Mouse (Mus musculus) midbrain, embryonic 11.5 days (tissue): ENCODE data around the gene Gm38119. TPM values are rescaled to one million over a fixed set of nuclear protein-coding genes. Genes with fewer than 3 reads are reported as not detected.

Experiments
- ATAC-seq: fragments of 200-750 bp; cut with Nextera tagmentation; 2 replicates; pipeline ENCODE4 v1.8.0; 2017; ENCODE audit warnings: moderate TSS enrichment, moderate library complexity; ENCODE audit not compliant: low FRiP score
- DNase-seq: peaks from one replicate; pipeline ENCODE4 v3.0.0; 2015; ENCODE audit warnings: low spot score; ENCODE audit errors: missing footprints
- H3K27ac ChIP-seq: fragments of 300-500 bp; sonication (generic); 2 replicates; pipeline ENCODE4 v1.5.1; 2014; ENCODE audit warnings: low read depth, low read length
- H3K27me3 ChIP-seq: fragments of 300-500 bp; sonication (generic); 2 replicates; pipeline ENCODE4 v1.6.1; 2014; ENCODE audit warnings: mild to moderate bottlenecking, low read length, moderate library complexity, mixed read lengths; ENCODE audit not compliant: control insufficient read depth, insufficient read depth
- H3K36me3 ChIP-seq: fragments of 300-500 bp; sonication (generic); 2 replicates; pipeline ENCODE4 v1.6.1; 2014; ENCODE audit warnings: mild to moderate bottlenecking, low read length, moderate library complexity, mixed read lengths; ENCODE audit not compliant: control insufficient read depth, insufficient read depth
- H3K4me1 ChIP-seq: fragments of 300-500 bp; sonication (generic); 2 replicates; pipeline ENCODE4 v1.6.1; 2014; ENCODE audit warnings: low read length; ENCODE audit not compliant: control insufficient read depth, insufficient read depth
- H3K4me2 ChIP-seq: fragments of 300-500 bp; sonication (generic); 2 replicates; pipeline ENCODE4 v1.6.1; 2014; ENCODE audit warnings: mild to moderate bottlenecking, moderate library complexity
- H3K4me3 ChIP-seq: fragments of 300-500 bp; sonication (generic); 2 replicates; pipeline ENCODE4 v1.5.1; 2014; ENCODE audit warnings: low read depth, low read length
- H3K9ac ChIP-seq: fragments of 300-500 bp; sonication (generic); 2 replicates; pipeline ENCODE4 v1.6.1; 2014; ENCODE audit warnings: low read length
- H3K9me3 ChIP-seq: fragments of 300-500 bp; sonication (generic); 2 replicates; pipeline ENCODE4 v1.6.1; 2016; ENCODE audit warnings: low read length; ENCODE audit not compliant: control insufficient read depth
- WGBS: fragments of 180-500 bp; shearing (Covaris S2); extraction: QIAGEN DNeasy Blood & Tissue Kit; methylation state at CpG from one replicate; pipeline ENCODE4 v1.1.7; 2014; 5-methylcytosine and 5-hydroxymethylcytosine counted together
- polyA plus RNA-seq: library from polyadenylated mRNA; unstranded; fragments of >200 nt; fragmentation: Nextera tagmentation; extraction: Ambion mirVana; gene quantifications from 2 replicates; pipeline ENCODE4 v1.2.1, GENCODE M21; 2014

Gm38119 gene
- polyA plus RNA-seq: not detected in 2 replicates

DNA sequence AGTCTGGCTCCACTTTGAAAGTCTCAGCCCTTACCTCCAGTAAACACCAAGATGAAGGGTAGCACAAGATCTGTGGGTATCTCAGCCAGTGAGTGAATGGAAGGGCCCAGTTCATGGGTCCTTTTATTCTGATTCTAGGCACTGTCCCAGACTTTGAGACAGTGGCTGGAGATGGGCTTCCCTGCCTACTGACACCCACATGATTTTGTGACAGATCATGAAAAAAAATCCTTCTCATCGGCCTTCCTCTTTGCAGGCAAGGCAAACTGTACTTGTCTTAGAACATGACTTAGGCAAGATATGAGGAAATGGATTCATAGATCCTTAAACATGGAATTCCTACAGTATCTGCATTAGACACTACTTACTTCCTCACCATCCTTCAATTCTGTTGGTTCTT is at the start of gene Gm38119:
Gene Gm38119 (minus strand): TSS at position 101 of the 400 bp plus-strand sequence.
- no peaks in the 10 kb centered on the region for H3K4me1 ChIP-seq
- no peak within 1 kb of the TSS for H3K4me3 ChIP-seq
- no peaks in the 10 kb centered on the region for H3K9me3 ChIP-seq
- H3K9ac ChIP-seq: no peak within 1 kb of the TSS
- H3K36me3 ChIP-seq: no peaks in the 10 kb centered on the region
- ATAC-seq (no peak), DNase-seq (no peak)
- H3K27ac ChIP-seq: no peak within 1 kb of the TSS
- no peaks in the 10 kb centered on the region for H3K27me3 ChIP-seq
- H3K4me2 ChIP-seq: no peak within 1 kb of the TSS
- 70% methylated on average over 1 of the region's 1 CpGs for WGBS

DNA sequence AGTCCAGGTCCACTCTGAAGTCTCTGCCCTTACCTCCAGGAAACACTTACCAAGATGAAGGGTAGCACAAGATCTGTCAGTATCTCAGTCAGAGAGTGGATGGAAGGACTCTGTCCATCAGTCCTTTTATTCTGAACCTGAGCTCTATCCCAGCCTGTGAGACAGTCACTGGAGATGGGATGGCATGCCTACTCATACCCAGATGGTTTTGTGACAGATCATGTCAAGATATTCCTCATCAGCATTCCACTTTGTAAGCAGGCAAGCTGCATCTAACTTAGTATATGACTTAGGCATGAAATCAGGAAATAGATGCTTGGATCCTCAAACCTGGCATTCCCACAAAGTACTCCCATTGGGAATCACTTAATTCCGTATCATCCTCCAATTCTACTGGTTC is 39.9 kb upstream of the Gm38119 start, which contains the start of gene Lce1i:
Gene Lce1i (minus strand): TSS at position 101 of the 400 bp plus-strand sequence.
- 79% methylated on average over 1 of the region's 1 CpGs for WGBS

GRCm38 (mm10) chr3:92771573-92771972 is 32.7 kb upstream of the Gm38119 start:
- no peaks in the 10 kb centered on the region for H3K9me3 ChIP-seq
- no peaks in the 10 kb centered on the region for H3K4me1 ChIP-seq
- H3K27me3 ChIP-seq: no peaks in the 10 kb centered on the region
- no peak overlapping the region for H3K27ac ChIP-seq
- no peaks in the 10 kb centered on the region for H3K36me3 ChIP-seq
- H3K4me3 ChIP-seq: no peak overlapping the region
- ATAC-seq (no peak), DNase-seq (no peak)
- no peak overlapping the region for H3K4me2 ChIP-seq
- no peak overlapping the region for H3K9ac ChIP-seq
- WGBS: 21% methylated on average over 3 of the region's 3 CpGs

More for the DNA sequence above, 39.9 kb upstream of the Gm38119 start, which contains the start of gene Lce1i:
- Histone ChIP-seq H3K27ac (no peak within 1 kb of the TSS), H3K4me3 (no peak within 1 kb of the TSS), H3K9ac (no peak within 1 kb of the TSS), H3K9me3 (no peaks in the 10 kb centered on the region), H3K36me3 (no peaks in the 10 kb centered on the region), H3K4me2 (no peak within 1 kb of the TSS), H3K4me1 (no peaks in the 10 kb centered on the region), H3K27me3 (no peaks in the 10 kb centered on the region)
- no peak for DNase-seq
- no peak for ATAC-seq

DNA sequence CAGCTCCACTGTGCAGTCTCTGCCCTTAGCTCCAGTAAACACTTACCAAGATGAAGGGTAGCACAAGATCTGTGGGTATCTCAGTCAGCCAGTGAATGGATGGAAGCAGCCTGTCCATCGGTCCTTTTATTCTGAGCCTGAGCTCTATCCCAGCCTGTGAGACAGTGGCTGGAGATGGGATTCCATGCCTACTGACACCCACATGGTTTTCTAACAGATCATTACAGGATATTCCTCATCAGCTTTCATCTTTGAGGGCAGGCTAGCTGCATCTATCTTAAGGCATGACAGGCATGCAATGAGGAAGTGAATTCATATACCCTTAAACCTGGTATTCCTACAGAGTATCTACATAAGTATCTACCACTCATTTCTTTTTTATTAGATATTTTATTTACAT is 26.1 kb upstream of the Gm38119 start, which contains the start of gene Lce1h:
Gene Lce1h (minus strand): TSS at position 101 of the 400 bp plus-strand sequence.
- no peak for ATAC-seq
- no peak for DNase-seq
- Histone ChIP-seq H3K4me3 (no peak within 1 kb of the TSS), H3K36me3 (no peaks in the 10 kb centered on the region), H3K4me1 (no peaks in the 10 kb centered on the region), H3K9ac (no peak within 1 kb of the TSS), H3K27me3 (no peaks in the 10 kb centered on the region), H3K27ac (no peak within 1 kb of the TSS), H3K9me3 (no peaks in the 10 kb centered on the region), H3K4me2 (no peak within 1 kb of the TSS)
- 96% methylated on average over 1 of the region's 1 CpGs for WGBS

- no peak overlapping the region for H3K27ac ChIP-seq
- DNase-seq (no peak), ATAC-seq (no peak)
- no peaks in the 10 kb centered on the region for H3K9me3 ChIP-seq
- H3K4me3 ChIP-seq: no peak overlapping the region
- no peaks in the 10 kb centered on the region for H3K36me3 ChIP-seq
- WGBS: 47% methylated on average over 3 of the region's 3 CpGs
- H3K27me3 ChIP-seq: no peaks in the 10 kb centered on the region
- no peak overlapping the region for H3K4me2 ChIP-seq
- no peaks in the 10 kb centered on the region for H3K4me1 ChIP-seq
- no peak overlapping the region for H3K9ac ChIP-seq
Observed at GRCm38 (mm10) chr3:92753197-92753596, 14.3 kb upstream of the Gm38119 start.

DNA sequence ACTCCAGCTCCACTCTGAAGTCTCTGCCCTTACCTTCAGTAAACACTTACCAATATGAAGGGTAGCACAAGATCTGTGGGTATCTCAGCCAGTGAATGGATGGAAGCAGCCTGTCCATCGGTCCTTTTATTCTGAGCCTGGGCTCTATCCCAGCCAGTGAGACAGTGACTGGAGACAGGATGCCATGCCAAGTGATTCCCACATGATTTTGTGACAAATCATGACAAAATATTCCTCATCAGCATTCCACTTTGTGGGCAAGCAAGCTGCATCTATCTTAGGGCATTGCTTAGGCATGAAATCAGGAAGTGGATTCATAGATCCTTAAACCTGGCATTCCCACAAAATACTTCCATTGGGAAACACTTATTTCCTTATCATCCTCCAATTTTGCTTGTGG is 13.3 kb upstream of the Gm38119 start, which contains the start of gene Lce1g:
Gene Lce1g (minus strand): TSS at position 101 of the 400 bp plus-strand sequence.
- no peak within 1 kb of the TSS for H3K4me3 ChIP-seq
- no peaks in the 10 kb centered on the region for H3K27me3 ChIP-seq
- no peaks in the 10 kb centered on the region for H3K4me1 ChIP-seq
- no peaks in the 10 kb centered on the region for H3K9me3 ChIP-seq
- WGBS: 90% methylated on average over 1 of the region's 1 CpGs
- H3K27ac ChIP-seq: no peak within 1 kb of the TSS
- no peak within 1 kb of the TSS for H3K4me2 ChIP-seq
- no peaks in the 10 kb centered on the region for H3K36me3 ChIP-seq
- DNase-seq (no peak), ATAC-seq (no peak)
- H3K9ac ChIP-seq: no peak within 1 kb of the TSS

- ATAC-seq: no peak
- H3K36me3 ChIP-seq: no peaks in the 10 kb centered on the region
- no peak overlapping the region for H3K4me3 ChIP-seq
- no peaks in the 10 kb centered on the region for H3K9me3 ChIP-seq
- H3K4me2 ChIP-seq: no peak overlapping the region
- no peak for DNase-seq
- H3K9ac ChIP-seq: no peak overlapping the region
- H3K27ac ChIP-seq: no peak overlapping the region
- no peaks in the 10 kb centered on the region for H3K4me1 ChIP-seq
- WGBS: 88% methylated on average over 5 of the region's 5 CpGs
- no peaks in the 10 kb centered on the region for H3K27me3 ChIP-seq
Observed at GRCm38 (mm10) chr3:92722631-92723030, 16.3 kb downstream of the Gm38119 start.

DNA sequence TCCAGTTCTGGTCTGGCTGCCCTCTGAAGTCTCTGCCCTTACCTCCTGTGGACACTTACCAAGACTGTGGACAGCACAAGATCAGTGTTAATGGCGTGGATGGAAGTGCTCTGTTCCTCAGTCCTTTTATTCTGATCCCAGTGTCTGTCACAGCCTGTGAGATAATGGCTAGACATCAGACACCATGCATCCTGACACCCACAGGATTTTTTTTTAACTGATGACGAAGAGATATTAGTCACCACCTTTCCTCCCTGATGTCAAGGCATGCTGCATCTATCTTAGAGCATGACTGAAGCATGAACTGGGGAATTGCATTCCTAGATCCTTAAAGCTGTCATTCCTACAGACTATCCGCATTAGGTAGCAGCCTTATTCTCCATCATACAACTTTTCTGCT is 18.6 kb downstream of the Gm38119 start, which contains the start of gene Lce1f:
Gene Lce1f (minus strand): TSS at position 101 of the 400 bp plus-strand sequence.
- H3K27ac ChIP-seq: no peak within 1 kb of the TSS
- no peaks in the 10 kb centered on the region for H3K36me3 ChIP-seq
- DNase-seq (no peak), ATAC-seq (no peak)
- H3K4me1 ChIP-seq: no peaks in the 10 kb centered on the region
- no peaks in the 10 kb centered on the region for H3K27me3 ChIP-seq
- no peaks in the 10 kb centered on the region for H3K9me3 ChIP-seq
- no peak within 1 kb of the TSS for H3K4me3 ChIP-seq
- no peak within 1 kb of the TSS for H3K4me2 ChIP-seq
- no peak within 1 kb of the TSS for H3K9ac ChIP-seq
- WGBS: 70% methylated on average over 3 of the region's 3 CpGs

- no peaks in the 10 kb centered on the region for H3K27me3 ChIP-seq
- no peak overlapping the region for H3K4me3 ChIP-seq
- no peak overlapping the region for H3K9ac ChIP-seq
- DNase-seq (no peak), ATAC-seq (no peak)
- no peaks in the 10 kb centered on the region for H3K9me3 ChIP-seq
- H3K27ac ChIP-seq: no peak overlapping the region
- H3K4me1 ChIP-seq: no peaks in the 10 kb centered on the region
- no peaks in the 10 kb centered on the region for H3K36me3 ChIP-seq
- no peak overlapping the region for H3K4me2 ChIP-seq
Observed at GRCm38 (mm10) chr3:92715122-92715521, 23.8 kb downstream of the Gm38119 start.
